Mouse (Mus musculus) cortical plate, adult 2 months (tissue): ENCODE measurements around the gene Ankrd23.

ENCODE experiments used
- CTCF ChIP-seq: fragments of 200-500 bp; IDR thresholded peaks from 2 replicates; pipeline ENCODE4 v1.5.1; 2011; ENCODE audit warnings: mild to moderate bottlenecking, control low read depth, low read length; ENCODE audit not compliant: insufficient read depth; ENCODE audit errors: extremely low read depth
- POLR2A ChIP-seq: fragments of 200-500 bp; IDR thresholded peaks from 2 replicates; pipeline ENCODE4 v1.6.1; 2011; ENCODE audit warnings: mild to moderate bottlenecking, low read length, control low read depth; ENCODE audit not compliant: insufficient read depth; ENCODE audit errors: extremely low read depth

DNA sequence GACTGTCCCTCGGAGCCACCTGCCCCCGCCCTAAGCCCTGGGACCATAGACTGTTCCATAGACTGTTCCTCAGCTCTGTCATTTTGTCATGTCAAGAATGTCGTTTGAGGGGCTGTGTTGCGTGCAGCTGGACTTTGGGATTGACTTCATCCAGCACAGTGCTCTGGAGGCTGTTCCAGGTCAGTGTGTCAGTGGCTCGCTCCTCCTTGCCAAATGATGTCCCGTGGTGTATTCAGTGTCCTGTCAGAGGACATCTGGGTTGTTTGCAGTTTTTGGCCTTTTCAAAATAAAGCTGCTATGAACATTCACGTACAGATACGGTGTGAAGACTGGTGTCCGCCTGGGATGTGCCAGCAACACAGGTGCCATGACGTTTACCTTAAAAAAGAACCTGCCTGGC is 9.8 kb downstream of the Ankrd23 start:
- TF ChIP-seq POLR2A (no peak), CTCF (no peak)
